Mouse (Mus musculus): Measurements from ENCODE around the gene Asf1b. TPM values are rescaled to one million over a fixed set of nuclear protein-coding genes. Genes with fewer than 3 reads are reported as not detected.

Gene Asf1b
- polyA plus RNA-seq, 1 experiment from 2014 or later, result 10.7 TPM

GRCm38 (mm10) chr8:83945540-83945939 is 9.8 kb upstream of the Asf1b start:
- Histone ChIP-seq H3K36me3 (replicated peaks; ENCODE audit: control insufficient read depth, insufficient read depth) (no peaks in the 10 kb centered on the region), H3K27ac (no peak overlapping the region), H3K4me1 (replicated peaks; ENCODE audit: control insufficient read depth, insufficient read depth, low read length) (no peaks in the 10 kb centered on the region), H3K9me3 (ENCODE audit: control insufficient read depth, low read length) (no peaks in the 10 kb centered on the region), H3K9ac (no peak overlapping the region), H3K27me3 (ENCODE audit: control insufficient read depth, insufficient read depth, low read length) (no peaks in the 10 kb centered on the region), H3K4me3 (replicated peaks; ENCODE audit: low read length) (no peak overlapping the region), H3K4me2 (replicated peaks) (no peak overlapping the region)
- ATAC-seq (ENCODE audit: low FRiP score), result no peak
- no peak for DNase-seq (ENCODE audit: low spot score)
- 70% methylated on average over 3 of the region's 3 CpGs for WGBS

GRCm38 (mm10) chr8:83954749-83955105 is 580 bp upstream of the Asf1b start:
- ATAC-seq (ENCODE audit: low FRiP score), result no peak

DNA sequence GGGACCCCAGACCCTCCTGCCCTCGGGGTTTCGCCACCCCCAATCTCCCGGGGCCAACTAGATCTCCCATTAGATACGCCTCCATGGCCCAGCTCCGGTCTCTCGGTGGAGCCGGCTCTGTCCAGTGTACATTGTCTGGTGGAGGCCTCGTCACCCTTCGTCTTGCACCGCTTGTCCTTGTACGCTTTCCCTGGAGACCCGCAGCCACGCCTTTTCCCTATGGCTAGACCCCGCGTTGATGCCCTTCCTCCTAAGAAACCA is 581 bp downstream of the Asf1b start:
- Histone ChIP-seq H3K27ac (no peak overlapping the region), H3K4me2 (replicated peaks) (peak overlapping the region; percentile 91), H3K4me1 (replicated peaks; ENCODE audit: control insufficient read depth, insufficient read depth, low read length) (peaks cover 6% of the 10 kb centered on the region; the same call in 1 of the 2 replicates), H3K4me3 (replicated peaks; ENCODE audit: low read length) (peak overlapping the region; percentile 45), H3K9me3 (ENCODE audit: control insufficient read depth, low read length) (no peaks in the 10 kb centered on the region), H3K9ac (peak overlapping the region; percentile 45), H3K36me3 (replicated peaks; ENCODE audit: control insufficient read depth, insufficient read depth) (no peaks in the 10 kb centered on the region), H3K27me3 (ENCODE audit: control insufficient read depth, insufficient read depth, low read length) (no peaks in the 10 kb centered on the region)
- DNase-seq (ENCODE audit: low spot score) (no peak), ATAC-seq (ENCODE audit: low FRiP score) (no peak)
- WGBS, result 2% methylated on average over 15 of the region's 15 CpGs

More at GRCm38 (mm10) chr8:83954749-83955105, 580 bp upstream of the Asf1b start:
- H3K36me3 ChIP-seq (replicated peaks; ENCODE audit: control insufficient read depth, insufficient read depth), result no peaks in the 10 kb centered on the region
- DNase-seq (ENCODE audit: low spot score), result no peak
- H3K4me1 ChIP-seq (replicated peaks; ENCODE audit: control insufficient read depth, insufficient read depth, low read length), result peaks cover 6% of the 10 kb centered on the region; the same call in 1 of the 2 replicates
- peak overlapping the region; percentile 42 for H3K9ac ChIP-seq
- WGBS, result 3% methylated on average over 14 of the region's 14 CpGs
- H3K27ac ChIP-seq, result 0 out of 2 replicates have a peak overlapping the region, but pooled peaks have one; percentile 1
- peak overlapping the region; percentile 45 for H3K4me3 ChIP-seq (replicated peaks; ENCODE audit: low read length)
- H3K27me3 ChIP-seq (ENCODE audit: control insufficient read depth, insufficient read depth, low read length), result no peaks in the 10 kb centered on the region
- no peaks in the 10 kb centered on the region for H3K9me3 ChIP-seq (ENCODE audit: control insufficient read depth, low read length)
- H3K4me2 ChIP-seq (replicated peaks), result peak overlapping the region; percentile 91

DNA sequence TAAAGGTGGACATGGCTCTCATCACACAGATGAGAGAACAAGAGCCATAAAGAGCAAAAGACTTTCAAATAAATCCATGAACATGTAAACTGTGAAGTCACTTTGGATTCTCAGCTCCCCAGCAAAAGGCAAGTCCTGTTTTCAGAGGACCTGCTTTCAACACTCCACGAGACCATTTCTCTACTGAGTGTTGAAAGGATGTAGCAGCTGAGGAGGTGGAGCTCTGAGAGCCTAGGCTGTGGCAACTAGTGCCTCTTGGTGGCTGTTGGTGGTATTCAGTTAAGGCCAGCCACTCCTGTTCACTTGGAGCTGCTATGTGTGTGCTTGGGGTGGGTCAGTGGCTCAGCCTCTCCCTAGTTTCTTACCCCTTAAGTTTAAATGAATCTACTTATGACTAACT is 1.5 kb downstream of the Asf1b start:
- Histone ChIP-seq H3K4me2 (replicated peaks) (peak overlapping the region; percentile 91), H3K9ac (no peak overlapping the region), H3K36me3 (replicated peaks; ENCODE audit: control insufficient read depth, insufficient read depth) (no peaks in the 10 kb centered on the region), H3K27me3 (ENCODE audit: control insufficient read depth, insufficient read depth, low read length) (no peaks in the 10 kb centered on the region), H3K4me1 (replicated peaks; ENCODE audit: control insufficient read depth, insufficient read depth, low read length) (peaks cover 6% of the 10 kb centered on the region; the same call in 1 of the 2 replicates), H3K4me3 (replicated peaks; ENCODE audit: low read length) (0 out of 2 replicates have a peak overlapping the region, but pooled peaks have one; percentile 45), H3K27ac (no peak overlapping the region), H3K9me3 (ENCODE audit: control insufficient read depth, low read length) (no peaks in the 10 kb centered on the region)
- DNase-seq (ENCODE audit: low spot score) (no peak), ATAC-seq (ENCODE audit: low FRiP score) (no peak)
- WGBS, result 17% methylated on average over 1 of the region's 1 CpGs

- no peak for ATAC-seq (ENCODE audit: low FRiP score)
- Histone ChIP-seq H3K27ac (no peak overlapping the region), H3K9ac (no peak overlapping the region), H3K27me3 (ENCODE audit: control insufficient read depth, insufficient read depth, low read length) (no peaks in the 10 kb centered on the region), H3K4me3 (replicated peaks; ENCODE audit: low read length) (no peak overlapping the region), H3K4me2 (replicated peaks) (no peak overlapping the region), H3K4me1 (replicated peaks; ENCODE audit: control insufficient read depth, insufficient read depth, low read length) (no peaks in the 10 kb centered on the region), H3K9me3 (ENCODE audit: control insufficient read depth, low read length) (no peaks in the 10 kb centered on the region), H3K36me3 (replicated peaks; ENCODE audit: control insufficient read depth, insufficient read depth) (no peaks in the 10 kb centered on the region)
- WGBS, result 93% methylated on average over 5 of the region's 5 CpGs
- no peak for DNase-seq (ENCODE audit: low spot score)
These were observed 8.9 kb downstream of the Asf1b start for GRCm38 (mm10) chr8:83964015-83964765.

- DNase-seq (ENCODE audit: low spot score) (no peak), ATAC-seq (ENCODE audit: low FRiP score) (no peak)
- no peaks in the 10 kb centered on the region for H3K36me3 ChIP-seq (replicated peaks; ENCODE audit: control insufficient read depth, insufficient read depth)
- H3K4me3 ChIP-seq (replicated peaks; ENCODE audit: low read length), result no peak overlapping the region
- H3K9ac ChIP-seq, result no peak overlapping the region
- no peak overlapping the region for H3K27ac ChIP-seq
- no peaks in the 10 kb centered on the region for H3K27me3 ChIP-seq (ENCODE audit: control insufficient read depth, insufficient read depth, low read length)
- H3K4me1 ChIP-seq (replicated peaks; ENCODE audit: control insufficient read depth, insufficient read depth, low read length), result peaks cover 5% of the 10 kb centered on the region
- no peaks in the 10 kb centered on the region for H3K9me3 ChIP-seq (ENCODE audit: control insufficient read depth, low read length)
- no peak overlapping the region for H3K4me2 ChIP-seq (replicated peaks)
- 95% methylated on average over 7 of the region's 7 CpGs for WGBS
These were observed 12.4 kb downstream of the Asf1b start for GRCm38 (mm10) chr8:83967701-83968100.

DNA sequence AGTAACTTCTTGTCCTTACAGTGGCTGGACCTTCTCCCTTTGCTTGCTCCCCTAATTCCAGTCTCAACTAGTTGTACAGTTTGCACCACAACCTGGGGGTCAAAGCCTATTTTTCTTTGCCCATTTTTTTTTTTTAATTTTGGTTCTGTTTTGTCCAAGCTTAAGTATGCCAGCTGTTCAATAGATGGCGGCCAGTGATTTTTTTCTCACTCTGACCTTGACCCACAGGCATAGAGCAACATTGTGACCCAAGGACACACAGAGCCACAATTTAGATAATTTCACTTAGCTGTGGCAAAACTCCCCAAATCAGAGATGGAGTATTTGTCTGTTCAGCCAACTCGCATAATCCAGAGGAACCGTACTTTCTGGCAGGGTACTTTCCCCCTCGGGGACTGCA is 15.8 kb downstream of the Asf1b start:
- no peak overlapping the region for H3K27ac ChIP-seq
- H3K9me3 ChIP-seq (ENCODE audit: control insufficient read depth, low read length), result no peaks in the 10 kb centered on the region
- no peak overlapping the region for H3K4me3 ChIP-seq (replicated peaks; ENCODE audit: low read length)
- no peak overlapping the region for H3K9ac ChIP-seq
- ATAC-seq (ENCODE audit: low FRiP score), result no peak
- 92% methylated on average over 4 of the region's 4 CpGs for WGBS
- no peak for DNase-seq (ENCODE audit: low spot score)
- no peaks in the 10 kb centered on the region for H3K36me3 ChIP-seq (replicated peaks; ENCODE audit: control insufficient read depth, insufficient read depth)
- H3K4me1 ChIP-seq (replicated peaks; ENCODE audit: control insufficient read depth, insufficient read depth, low read length), result peaks cover 17% of the 10 kb centered on the region
- H3K4me2 ChIP-seq (replicated peaks), result no peak overlapping the region
- H3K27me3 ChIP-seq (ENCODE audit: control insufficient read depth, insufficient read depth, low read length), result no peaks in the 10 kb centered on the region

DNA sequence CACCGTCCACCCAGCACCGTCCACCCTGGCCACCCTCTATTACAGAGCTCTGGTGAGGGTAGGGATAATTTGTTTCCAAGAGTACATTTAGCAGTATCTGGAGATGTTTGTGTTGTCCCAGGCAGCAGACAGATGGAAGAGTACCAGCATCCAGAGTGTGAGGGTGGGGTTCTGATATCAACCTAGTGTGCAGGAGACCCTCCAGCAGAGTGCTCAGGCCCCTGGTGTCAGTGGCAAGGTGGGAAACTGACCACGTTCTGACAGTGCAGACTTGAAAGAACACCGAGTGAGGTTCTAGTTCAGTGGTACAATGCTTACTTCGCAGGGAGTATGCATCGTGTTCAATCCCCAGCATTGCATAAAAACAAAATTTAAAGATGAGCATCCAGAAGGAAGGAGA is 16.4 kb downstream of the Asf1b start:
- Histone ChIP-seq H3K4me3 (replicated peaks; ENCODE audit: low read length) (peak overlapping the region; percentile 96), H3K36me3 (replicated peaks; ENCODE audit: control insufficient read depth, insufficient read depth) (no peaks in the 10 kb centered on the region), H3K9ac (peak overlapping the region; percentile 78), H3K4me1 (replicated peaks; ENCODE audit: control insufficient read depth, insufficient read depth, low read length) (peaks cover 18% of the 10 kb centered on the region), H3K27me3 (ENCODE audit: control insufficient read depth, insufficient read depth, low read length) (no peaks in the 10 kb centered on the region), H3K27ac (peak overlapping the region; percentile 83; the same call in 1 of the 2 replicates), H3K9me3 (ENCODE audit: control insufficient read depth, low read length) (no peaks in the 10 kb centered on the region), H3K4me2 (replicated peaks) (peak overlapping the region; percentile 80)
- WGBS, result 72% methylated on average over 6 of the region's 6 CpGs
- DNase-seq (ENCODE audit: low spot score), result no peak
- no peak for ATAC-seq (ENCODE audit: low FRiP score)

DNA sequence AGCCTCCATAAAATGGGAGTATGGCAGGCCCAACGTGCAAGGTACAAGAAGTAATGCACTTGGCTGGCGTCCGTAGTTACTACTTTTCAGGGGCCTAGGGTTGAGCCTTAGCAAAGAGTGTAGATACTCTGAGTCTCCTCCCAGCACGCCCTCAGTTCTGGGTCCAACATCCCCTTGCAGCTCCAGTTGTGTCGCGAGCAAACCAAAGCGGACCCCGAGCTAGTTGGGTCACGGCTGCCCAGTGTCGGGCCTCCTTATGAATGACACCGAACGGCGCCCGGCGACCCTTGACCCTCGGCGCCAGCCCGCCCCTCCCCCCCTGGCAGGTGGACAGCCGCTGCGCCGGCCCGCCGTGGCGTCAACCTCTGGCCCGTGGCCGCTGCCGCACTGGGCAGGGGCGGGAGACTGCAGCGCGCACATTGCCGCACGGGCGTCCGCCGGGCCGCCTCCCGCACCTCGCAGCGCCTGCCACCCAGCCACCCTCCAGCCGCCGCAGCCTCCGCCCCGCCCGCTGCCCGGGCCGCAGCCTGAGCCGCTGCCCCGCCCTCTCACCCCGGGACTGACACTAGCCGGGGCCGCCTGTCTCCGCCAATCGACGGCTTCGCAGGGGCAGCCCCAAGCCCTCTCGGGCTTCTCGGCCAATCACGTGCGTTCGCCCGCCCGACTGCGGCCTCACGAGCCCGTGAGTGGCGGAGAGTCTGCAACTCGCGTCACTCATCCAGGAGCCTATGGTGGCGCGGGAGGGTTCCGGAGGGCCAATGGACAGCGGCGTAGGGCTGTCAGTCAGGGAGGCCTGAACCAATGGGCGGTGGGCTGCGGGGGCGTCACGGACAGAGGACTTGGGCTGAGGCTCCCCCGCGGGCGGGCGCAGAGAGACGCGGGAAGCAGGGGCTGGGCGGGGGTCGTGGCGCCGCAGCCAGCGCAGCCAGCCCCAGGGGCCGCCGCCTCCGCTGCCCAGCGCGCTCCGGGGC is 17.1 kb downstream of the Asf1b start, which contains the start of gene Prkaca:
Prkaca (plus strand) TSS at position 844 of the 971 bp plus-strand sequence.
- DNase-seq (ENCODE audit: low spot score), result peak; percentile 98
- ATAC-seq (ENCODE audit: low FRiP score), result peak; percentile 100
- Histone ChIP-seq H3K4me1 (replicated peaks; ENCODE audit: control insufficient read depth, insufficient read depth, low read length) (peaks cover 25% of the 10 kb centered on the region), H3K27me3 (ENCODE audit: control insufficient read depth, insufficient read depth, low read length) (no peaks in the 10 kb centered on the region), H3K9ac (peak within 1 kb of the TSS; percentile 92), H3K4me2 (replicated peaks) (peak within 1 kb of the TSS; percentile 96), H3K36me3 (replicated peaks; ENCODE audit: control insufficient read depth, insufficient read depth) (no peaks in the 10 kb centered on the region), H3K27ac (peak within 1 kb of the TSS; percentile 83), H3K4me3 (replicated peaks; ENCODE audit: low read length) (peak within 1 kb of the TSS; percentile 96), H3K9me3 (ENCODE audit: control insufficient read depth, low read length) (no peaks in the 10 kb centered on the region)
- under 1% methylated on average over 68 of the region's 94 CpGs for WGBS

All from hindbrain, embryonic 14.5 days (tissue).